Comparison of ENCODE assay signal across 21 mouse cellular contexts in the genomic region with DNA sequence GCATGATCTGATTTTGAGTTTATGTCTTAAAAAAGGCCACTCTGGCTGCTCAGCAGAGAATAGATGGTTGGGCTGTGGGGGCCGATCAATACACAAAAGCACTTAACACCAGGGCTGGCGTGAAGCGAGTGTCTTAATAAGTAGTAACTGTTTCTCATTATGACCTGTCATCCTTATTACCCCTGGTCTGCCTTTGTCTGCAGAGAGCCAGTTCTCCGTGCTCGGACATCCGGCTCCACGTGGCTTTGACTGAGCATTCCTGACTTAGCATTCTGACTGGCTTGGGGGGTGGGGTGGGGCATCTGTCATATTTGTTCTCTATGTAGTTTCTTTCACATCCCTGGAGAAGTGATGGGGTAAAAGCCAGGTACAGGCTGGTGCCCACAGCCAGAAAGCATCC. TPM values are rescaled to one million over a fixed set of nuclear protein-coding genes. Genes with fewer than 3 reads are reported as not detected.
DNase-seq lines count a peak whose midpoint lies in the region; ATAC-seq lines count a peak whose summit lies in the region.
"Had no signal": no experiment of that assay in that cellular context is flagged by ENCODE, and none has a peak within 500 bp of the region (broad histone marks: within the 10 kb centered on the region; RNA-seq: fewer than 3 reads in every experiment).

No protein-coding gene starts in this region.

- 0 out of 2 replicates have a peak overlapping the region, but pooled peaks have one; percentile 1 for H3K9ac ChIP-seq in heart, embryonic 11.5 days (ENCODE audit: low read depth, low read length)
- no peak overlapping the region for H3K9ac ChIP-seq in midbrain, embryonic 11.5 days (ENCODE audit: low read length)
- no peak overlapping the region for H3K9ac ChIP-seq in midbrain, embryonic 13.5 days (replicated peaks)
- H3K9ac ChIP-seq: intestine, embryonic 15.5 days; liver, embryonic 14.5 days; neural tube, embryonic 13.5 days; stomach, embryonic 15.5 days had no signal

- 24% methylated on average over 7 of the region's 7 CpGs for WGBS in heart, embryonic 11.5 days (ENCODE audit: insufficient replicate concordance)
- 12% methylated on average over 7 of the region's 7 CpGs for WGBS in midbrain, embryonic 11.5 days
- 13% methylated on average over 7 of the region's 7 CpGs for WGBS in midbrain, embryonic 13.5 days
- 5% methylated on average over 7 of the region's 7 CpGs for WGBS in limb, embryonic 10.5 days

- no peak overlapping the region for H3K27ac ChIP-seq in heart, embryonic 11.5 days (ENCODE audit: low read depth, low read length)
- no peak overlapping the region for H3K27ac ChIP-seq in midbrain, embryonic 11.5 days (ENCODE audit: low read depth, low read length)
- no peak overlapping the region for H3K27ac ChIP-seq in midbrain, embryonic 13.5 days
- H3K27ac ChIP-seq in limb, embryonic 10.5 days = peak overlapping the region; percentile 70
- H3K27ac ChIP-seq: intestine, embryonic 15.5 days; liver, embryonic 14.5 days; neural tube, embryonic 13.5 days; stomach, embryonic 15.5 days had no signal

- H3K27me3 ChIP-seq in heart, embryonic 11.5 days (ENCODE audit: control insufficient read depth, insufficient read depth, low read length) = peaks cover 21% of the 10 kb centered on the region
- H3K27me3 ChIP-seq in midbrain, embryonic 11.5 days (ENCODE audit: control insufficient read depth, insufficient read depth, low read length) = peaks cover 14% of the 10 kb centered on the region
- peaks cover 25% of the 10 kb centered on the region for H3K27me3 ChIP-seq in midbrain, embryonic 13.5 days
- H3K27me3 ChIP-seq in limb, embryonic 10.5 days (ENCODE audit: low read depth, poor library complexity, severe bottlenecking) = 0 out of 2 replicates have a peak, but pooled peaks cover 5% of the 10 kb centered on the region
- H3K27me3 ChIP-seq: neural tube, embryonic 13.5 days; stomach, embryonic 15.5 days had no signal

- no peak for ATAC-seq in heart, embryonic 11.5 days (replicated peaks; ENCODE audit: insufficient number of reproducible peaks, low FRiP score, low TSS enrichment)
- no peak for ATAC-seq in midbrain, embryonic 11.5 days (ENCODE audit: low FRiP score)
- ATAC-seq in midbrain, embryonic 13.5 days = no peak
- ATAC-seq: intestine, embryonic 15.5 days; lung, postnatal 0 days had no signal

- DNase-seq in heart, postnatal 25 days (ENCODE audit: low spot score) = no peak
- DNase-seq in midbrain, embryonic 11.5 days (ENCODE audit: low spot score, missing footprints) = peak; percentile 83
- peak; percentile 73 for DNase-seq in embryo, embryonic 10.5 days (ENCODE audit: low spot score)
- peak; percentile 67 for DNase-seq in limb, embryonic 10.5 days (ENCODE audit: low spot score)
- DNase-seq in cerebellum, adult 8-10 months = no peak
- DNase-seq in ovary, postnatal 14 days (ENCODE audit: low spot score) = no peak
- DNase-seq: cerebellum, adult 18-20 months; heart, adult 18-20 months; heart, postnatal 4 days; kidney, adult 9 months; left cerebral cortex, postnatal 4 days; right cerebral cortex, postnatal 25 days; thymus, adult 18-20 months had no signal

- peaks cover 13% of the 10 kb centered on the region; the same call in 1 of the 2 replicates for H3K4me1 ChIP-seq in heart, embryonic 11.5 days (ENCODE audit: control insufficient read depth, insufficient read depth, low read length)
- H3K4me1 ChIP-seq in midbrain, embryonic 11.5 days (ENCODE audit: control insufficient read depth, insufficient read depth, low read length) = peaks cover 9% of the 10 kb centered on the region
- peaks cover 15% of the 10 kb centered on the region for H3K4me1 ChIP-seq in midbrain, embryonic 13.5 days (replicated peaks)
- H3K4me1 ChIP-seq in limb, embryonic 10.5 days = peaks cover 70% of the 10 kb centered on the region

- H3K4me3 ChIP-seq in heart, embryonic 11.5 days (ENCODE audit: low read depth, low read length) = no peak overlapping the region
- H3K4me3 ChIP-seq in midbrain, embryonic 11.5 days (ENCODE audit: low read depth, low read length) = no peak overlapping the region
- no peak overlapping the region for H3K4me3 ChIP-seq in midbrain, embryonic 13.5 days (replicated peaks)
- peak overlapping the region; percentile 23 for H3K4me3 ChIP-seq in limb, embryonic 10.5 days
- H3K4me3 ChIP-seq: intestine, embryonic 15.5 days; neural tube, embryonic 13.5 days; stomach, embryonic 15.5 days had no signal

- H3K9me3 ChIP-seq in heart, embryonic 11.5 days (replicated peaks; ENCODE audit: control insufficient read depth, low read length) = no peaks in the 10 kb centered on the region
- no peaks in the 10 kb centered on the region for H3K9me3 ChIP-seq in midbrain, embryonic 11.5 days (ENCODE audit: control insufficient read depth, low read length)
- no peaks in the 10 kb centered on the region for H3K9me3 ChIP-seq in midbrain, embryonic 13.5 days
- no peaks in the 10 kb centered on the region for H3K9me3 ChIP-seq in limb, embryonic 10.5 days (replicated peaks)
- H3K9me3 ChIP-seq: G1E; intestine, embryonic 15.5 days; neural tube, embryonic 13.5 days; stomach, embryonic 15.5 days had no signal

- intact Hi-C loops in heart, postnatal 25 days (cut with DNase I) = no loop called here

- no peaks in the 10 kb centered on the region for H3K36me3 ChIP-seq in heart, embryonic 11.5 days (ENCODE audit: control insufficient read depth, insufficient read depth, low read length)
- no peaks in the 10 kb centered on the region for H3K36me3 ChIP-seq in midbrain, embryonic 11.5 days (ENCODE audit: control insufficient read depth, insufficient read depth, low read length)
- H3K36me3 ChIP-seq in midbrain, embryonic 13.5 days = no peaks in the 10 kb centered on the region
- no peaks in the 10 kb centered on the region for H3K36me3 ChIP-seq in limb, embryonic 10.5 days
- H3K36me3 ChIP-seq: G1E; intestine, embryonic 15.5 days; neural tube, embryonic 13.5 days; stomach, embryonic 15.5 days had no signal

- H3K4me2 ChIP-seq in heart, embryonic 11.5 days = no peak overlapping the region
- no peak overlapping the region for H3K4me2 ChIP-seq in midbrain, embryonic 11.5 days
- no peak overlapping the region for H3K4me2 ChIP-seq in midbrain, embryonic 13.5 days (replicated peaks)
- H3K4me2 ChIP-seq: intestine, embryonic 15.5 days; neural tube, embryonic 13.5 days; stomach, embryonic 15.5 days had no signal

RNA-seq across cellular contexts. Expression of gene Med13l, which starts 31.2 kb away (rescaled TPM):
- 9.4 and 9.7 TPM in 2 replicates for polyA plus RNA-seq in heart, embryonic 11.5 days (2014; fragmentation: Nextera tagmentation; extraction: Ambion mirVana)
- 10 to 100 TPM; 29.9 to 30.8 TPM for total RNA-seq in heart, postnatal 25 days (2021)
- polyA plus RNA-seq in midbrain, embryonic 11.5 days (2014; fragmentation: Nextera tagmentation; extraction: Ambion mirVana) = 9.0 and 9.8 TPM in 2 replicates
- 16.8 and 16.9 TPM in 2 replicates for polyA plus RNA-seq in midbrain, embryonic 13.5 days (2015; fragmentation: Nextera tagmentation; extraction: Ambion mirVana)
- polyA plus RNA-seq in limb, embryonic 10.5 days (2016; fragmentation: Nextera tagmentation; extraction: Ambion mirVana) = 11.1 and 13.9 TPM in 2 replicates

Comparison
In these comparisons a context has a peak if more than half of its experiments do, and no peak if none do; other contexts are left out.
1. DNase-seq: peak in midbrain, embryonic 11.5 days (single experiment), embryo, embryonic 10.5 days (single experiment) and limb, embryonic 10.5 days (single experiment); none in heart, postnatal 25 days (single experiment), cerebellum, adult 8-10 months (single experiment) and ovary, postnatal 14 days (single experiment).